Mouse (Mus musculus): ENCODE measurements around the gene Zbtb41. TPM values are rescaled to one million over a fixed set of nuclear protein-coding genes. Genes with fewer than 3 reads are reported as not detected.
A peak's percentile ranks its signal among the peaks of the same experiment; 100 is the strongest.
"Not testable (repeated sequence)": the region's sequence is repeated elsewhere in the genome, so short reads cannot be mapped to it uniquely, and the experiment has no call there.

The Zbtb41 gene
- polyA plus RNA-seq, 1 experiment from 2014 or later, result 10.1 TPM

DNA sequence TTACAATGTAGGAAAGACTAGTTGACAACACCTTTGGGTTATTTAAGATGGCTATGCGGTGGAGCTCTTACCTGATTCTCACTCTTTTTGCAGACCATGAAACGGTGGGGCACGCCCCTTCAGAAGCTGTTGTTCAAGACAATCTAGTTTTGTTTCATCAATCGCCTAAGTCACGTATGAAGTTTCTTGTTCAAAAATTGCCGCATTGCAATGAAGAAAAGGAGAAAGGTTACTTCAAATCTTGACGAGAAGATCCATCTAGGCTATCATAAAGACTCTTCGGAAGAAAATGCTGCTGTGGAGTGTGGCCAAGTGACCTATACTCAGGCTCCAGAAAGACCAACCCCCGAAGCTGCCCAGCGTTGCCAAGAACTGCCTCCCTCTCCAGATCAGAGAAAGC is 853 bp downstream of the Zbtb41 start:
- no peak overlapping the region for H3K27ac ChIP-seq
- H3K36me3 ChIP-seq, result peaks cover 3% of the 10 kb centered on the region; the same call in 1 of the 2 replicates
- H3K9me3 ChIP-seq, result no peaks in the 10 kb centered on the region
- H3K9ac ChIP-seq, result peak overlapping the region; percentile 93
- H3K4me1 ChIP-seq, result peaks cover 36% of the 10 kb centered on the region
- no peak for ATAC-seq (ENCODE audit: low FRiP score, low read depth)
- peak overlapping the region; percentile 76 for H3K4me2 ChIP-seq (replicated peaks)
- no peaks in the 10 kb centered on the region for H3K27me3 ChIP-seq
- H3K4me3 ChIP-seq, result peak overlapping the region; percentile 85
- WGBS, result 25% methylated on average over 10 of the region's 10 CpGs

DNA sequence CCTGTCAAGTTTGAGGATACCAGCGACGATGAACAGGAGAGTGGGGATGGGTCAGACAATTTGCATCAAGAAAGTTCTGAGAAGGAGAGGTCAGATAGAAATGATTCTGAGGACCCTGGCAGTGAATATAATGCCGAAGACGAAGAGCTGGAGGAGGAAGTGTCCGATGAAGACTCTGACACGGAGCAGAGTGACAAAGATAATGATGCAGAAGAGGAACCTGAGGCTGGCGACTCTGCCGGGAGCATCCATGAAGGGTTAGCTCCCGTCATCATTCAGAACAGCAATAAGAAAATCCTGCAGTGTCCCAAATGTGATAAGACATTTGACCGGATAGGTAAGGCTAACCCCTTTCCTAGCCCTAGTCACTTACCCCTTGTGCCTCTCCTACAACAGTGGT is 1.8 kb downstream of the Zbtb41 start:
- no peak for ATAC-seq (ENCODE audit: low FRiP score, low read depth)
- Histone ChIP-seq H3K27me3 (no peaks in the 10 kb centered on the region), H3K4me2 (replicated peaks) (peak overlapping the region; percentile 76), H3K36me3 (peaks cover 4% of the 10 kb centered on the region), H3K4me3 (peak overlapping the region; percentile 85), H3K9ac (peak overlapping the region; percentile 93), H3K27ac (no peak overlapping the region), H3K9me3 (no peaks in the 10 kb centered on the region), H3K4me1 (peaks cover 36% of the 10 kb centered on the region)
- 71% methylated on average over 10 of the region's 10 CpGs for WGBS

- ATAC-seq (ENCODE audit: low FRiP score, low read depth), result no peak
- H3K4me2 ChIP-seq (replicated peaks), result peak overlapping the region; percentile 64
- H3K9ac ChIP-seq, result peak overlapping the region; percentile 57; the same call in 1 of the 2 replicates
- H3K9me3 ChIP-seq, result no peaks in the 10 kb centered on the region
- peak overlapping the region; percentile 36 for H3K4me3 ChIP-seq
- H3K27me3 ChIP-seq, result no peaks in the 10 kb centered on the region
- peaks cover 13% of the 10 kb centered on the region for H3K36me3 ChIP-seq
- WGBS, result 47% methylated on average over 3 of the region's 3 CpGs
- H3K27ac ChIP-seq, result no peak overlapping the region
- H3K4me1 ChIP-seq, result peaks cover 36% of the 10 kb centered on the region
Measured at GRCm38 (mm10) chr1:139425006-139425405, 2.9 kb downstream of the Zbtb41 start.

- no peak overlapping the region for H3K27ac ChIP-seq
- no peak overlapping the region for H3K4me3 ChIP-seq
- peaks cover 44% of the 10 kb centered on the region for H3K36me3 ChIP-seq
- H3K9ac ChIP-seq, result no peak overlapping the region
- no peak for ATAC-seq (ENCODE audit: low FRiP score, low read depth)
- no peaks in the 10 kb centered on the region for H3K9me3 ChIP-seq
- H3K4me2 ChIP-seq (replicated peaks), result no peak overlapping the region
- no peaks in the 10 kb centered on the region for H3K27me3 ChIP-seq
- no peaks in the 10 kb centered on the region for H3K4me1 ChIP-seq
Measured at GRCm38 (mm10) chr1:139438373-139438772, 16.3 kb downstream of the Zbtb41 start.

- peaks cover 32% of the 10 kb centered on the region for H3K36me3 ChIP-seq
- not testable (repeated sequence) for H3K9me3 ChIP-seq; H3K27ac ChIP-seq; H3K4me2 ChIP-seq (replicated peaks); H3K27me3 ChIP-seq; H3K4me1 ChIP-seq; H3K9ac ChIP-seq; H3K4me3 ChIP-seq; ATAC-seq (ENCODE audit: low FRiP score, low read depth)
- 91% methylated on average over 9 of the region's 9 CpGs for WGBS
Measured at GRCm38 (mm10) chr1:139443103-139443502, 21.0 kb downstream of the Zbtb41 start.

DNA sequence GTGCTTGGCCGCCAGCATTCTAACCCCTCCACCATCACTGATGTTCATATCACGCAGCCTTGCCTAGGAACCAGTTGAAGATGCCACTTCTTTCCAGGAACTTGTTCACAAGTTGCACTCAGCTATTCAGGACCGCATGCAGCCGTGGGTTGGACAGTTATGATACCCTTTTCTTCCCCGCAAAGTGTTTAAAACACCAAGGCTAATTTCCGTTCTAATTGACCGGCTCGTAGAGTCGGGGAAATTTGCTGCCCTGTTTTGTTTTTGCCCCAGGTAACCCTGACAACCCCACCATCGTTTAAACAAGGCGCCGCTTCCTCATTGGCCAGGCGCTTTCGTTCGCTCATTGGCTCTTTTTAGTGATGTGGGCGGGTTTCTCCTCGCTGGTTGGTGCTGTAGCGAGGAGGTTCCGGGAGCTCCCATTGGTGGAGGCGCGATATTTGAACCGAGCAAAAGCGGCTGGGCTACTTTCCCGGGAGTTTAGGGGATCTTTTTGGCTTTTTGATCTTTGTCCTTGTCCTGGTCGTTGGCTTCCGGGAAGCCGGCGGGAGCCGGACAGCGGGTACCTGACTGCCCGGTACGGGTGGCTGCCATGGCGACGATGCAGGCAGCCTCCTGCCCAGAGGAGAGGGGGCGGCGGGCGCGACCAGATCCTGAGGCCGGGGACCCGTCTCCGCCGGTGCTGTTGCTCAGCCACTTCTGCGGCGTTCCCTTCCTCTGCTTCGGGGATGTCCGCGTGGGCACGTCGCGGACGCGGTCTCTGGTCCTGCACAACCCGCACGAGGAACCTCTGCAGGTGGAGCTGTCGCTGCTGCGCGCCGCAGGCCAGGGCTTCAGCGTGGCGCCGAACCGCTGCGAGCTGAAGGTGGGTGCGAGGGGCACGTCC is 32.5 kb downstream of the Zbtb41 start, which contains the start of gene Aspm:
Aspm (plus strand) TSS at position 433 of the 886 bp plus-strand sequence.
- Histone ChIP-seq H3K4me2 (replicated peaks) (peak within 1 kb of the TSS; percentile 91), H3K4me3 (peak within 1 kb of the TSS; percentile 85), H3K27ac (0 out of 2 replicates have a peak within 1 kb of the TSS, but pooled peaks have one; percentile 15), H3K9ac (peak within 1 kb of the TSS; percentile 80), H3K27me3 (no peaks in the 10 kb centered on the region), H3K9me3 (no peaks in the 10 kb centered on the region), H3K36me3 (peaks cover 21% of the 10 kb centered on the region), H3K4me1 (peaks cover 17% of the 10 kb centered on the region)
- WGBS, result 0% methylated on average over 65 of the region's 65 CpGs
- peak; percentile 100 for ATAC-seq (ENCODE audit: low FRiP score, low read depth)

DNA sequence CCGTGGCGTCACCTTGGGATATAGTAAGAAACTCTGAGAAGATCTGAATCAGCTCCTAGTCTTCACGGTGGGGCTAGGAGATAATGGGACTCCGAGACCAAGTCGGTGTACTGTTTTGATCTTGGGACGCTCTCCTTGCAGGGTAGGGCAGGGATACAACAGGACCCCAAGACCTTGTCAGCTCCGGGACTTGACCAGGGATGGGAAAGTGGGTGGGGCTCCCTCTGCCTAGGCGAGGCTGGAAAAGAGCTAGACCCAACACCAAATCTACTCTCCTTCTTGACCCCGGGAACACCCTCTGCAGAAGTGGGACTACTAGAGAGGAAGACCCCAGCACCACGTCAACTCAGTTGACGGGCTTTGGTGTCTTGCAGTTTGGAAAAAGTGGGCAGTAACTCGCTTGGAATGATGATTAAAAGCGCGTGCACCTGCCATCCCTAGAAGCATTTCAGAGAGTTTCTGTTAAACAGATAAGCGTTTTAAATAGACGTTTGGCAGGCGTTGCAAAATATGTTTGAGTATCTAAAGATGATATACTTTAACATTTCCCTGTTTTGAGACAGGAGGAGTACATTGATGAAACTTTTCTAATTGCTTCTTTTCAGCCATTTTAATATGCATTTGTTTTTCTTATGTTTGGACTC is 33.3 kb downstream of the Zbtb41 start:
- peak; percentile 20 for ATAC-seq (ENCODE audit: low FRiP score, low read depth)
- no peaks in the 10 kb centered on the region for H3K9me3 ChIP-seq
- WGBS, result 3% methylated on average over 17 of the region's 17 CpGs
- H3K4me2 ChIP-seq (replicated peaks), result peak overlapping the region; percentile 91
- no peak overlapping the region for H3K27ac ChIP-seq
- peak overlapping the region; percentile 80 for H3K9ac ChIP-seq
- H3K4me3 ChIP-seq, result peak overlapping the region; percentile 85
- no peaks in the 10 kb centered on the region for H3K27me3 ChIP-seq
- peaks cover 19% of the 10 kb centered on the region for H3K4me1 ChIP-seq
- H3K36me3 ChIP-seq, result peaks cover 21% of the 10 kb centered on the region

GRCm38 (mm10) chr1:139460807-139461206 is 38.7 kb downstream of the Zbtb41 start:
- Histone ChIP-seq H3K27me3 (no peaks in the 10 kb centered on the region), H3K4me3 (no peak overlapping the region), H3K27ac (no peak overlapping the region), H3K4me1 (peaks cover 17% of the 10 kb centered on the region), H3K9ac (no peak overlapping the region), H3K9me3 (no peaks in the 10 kb centered on the region), H3K4me2 (replicated peaks) (no peak overlapping the region), H3K36me3 (peaks cover 53% of the 10 kb centered on the region)
- WGBS, result 79% methylated on average over 5 of the region's 5 CpGs
- no peak for ATAC-seq (ENCODE audit: low FRiP score, low read depth)

GRCm38 (mm10) chr1:139465936-139466335 is 43.8 kb downstream of the Zbtb41 start:
- 0 out of 2 replicates have a peak, but pooled peaks cover under 1% of the 10 kb centered on the region for H3K4me1 ChIP-seq
- no peak for ATAC-seq (ENCODE audit: low FRiP score, low read depth)
- no peak overlapping the region for H3K27ac ChIP-seq
- no peak overlapping the region for H3K4me3 ChIP-seq
- no peak overlapping the region for H3K4me2 ChIP-seq (replicated peaks)
- H3K27me3 ChIP-seq, result no peaks in the 10 kb centered on the region
- H3K9ac ChIP-seq, result no peak overlapping the region
- no peaks in the 10 kb centered on the region for H3K9me3 ChIP-seq
- peaks cover 64% of the 10 kb centered on the region for H3K36me3 ChIP-seq
- 88% methylated on average over 11 of the region's 11 CpGs for WGBS

DNA sequence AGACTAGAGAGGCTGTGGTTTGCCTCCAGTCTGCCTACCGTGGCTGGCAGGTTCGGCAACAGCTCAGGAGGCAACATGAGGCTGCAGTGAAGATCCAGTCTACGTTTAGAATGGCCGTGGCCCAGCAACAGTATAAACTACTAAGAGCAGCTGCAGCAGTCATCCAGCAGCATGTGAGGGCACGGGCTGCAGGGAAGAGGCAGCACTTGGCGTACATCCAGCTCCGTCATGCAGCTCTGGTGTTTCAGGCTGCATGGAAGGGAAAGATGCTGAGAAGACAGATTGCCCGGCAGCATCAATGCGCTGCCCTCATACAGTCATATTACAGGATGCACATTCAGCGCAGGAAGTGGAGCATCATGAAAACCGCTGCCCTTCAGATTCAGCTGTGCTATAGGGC is 56.8 kb downstream of the Zbtb41 start:
- H3K4me1 ChIP-seq, result no peaks in the 10 kb centered on the region
- H3K9ac ChIP-seq, result no peak overlapping the region
- no peak overlapping the region for H3K27ac ChIP-seq
- ATAC-seq (ENCODE audit: low FRiP score, low read depth), result no peak
- H3K27me3 ChIP-seq, result no peaks in the 10 kb centered on the region
- no peak overlapping the region for H3K4me3 ChIP-seq
- no peaks in the 10 kb centered on the region for H3K9me3 ChIP-seq
- WGBS, result 94% methylated on average over 11 of the region's 11 CpGs
- no peak overlapping the region for H3K4me2 ChIP-seq (replicated peaks)
- peaks cover 86% of the 10 kb centered on the region for H3K36me3 ChIP-seq

DNA sequence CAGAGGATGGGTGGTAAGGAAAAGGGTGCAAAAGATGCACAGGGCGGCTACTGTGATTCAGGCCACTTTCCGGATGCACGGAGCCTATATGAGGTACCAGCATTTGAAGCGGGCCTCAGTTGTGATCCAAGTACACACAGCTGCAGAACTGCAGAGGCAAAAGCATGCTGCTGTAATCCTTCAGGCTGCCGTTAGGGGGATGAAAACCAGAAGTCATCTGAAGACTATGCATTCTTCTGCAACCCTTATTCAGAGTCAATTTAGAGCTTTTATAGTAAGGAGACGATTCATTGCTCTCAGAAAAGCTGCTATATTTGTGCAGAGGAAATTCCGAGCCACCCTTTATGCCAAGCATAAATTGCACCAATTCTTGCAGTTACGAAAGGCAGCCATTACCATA is 58.2 kb downstream of the Zbtb41 start:
- WGBS, result 90% methylated on average over 8 of the region's 8 CpGs
- Histone ChIP-seq H3K27me3 (no peaks in the 10 kb centered on the region), H3K9me3 (no peaks in the 10 kb centered on the region), H3K4me2 (replicated peaks) (no peak overlapping the region), H3K9ac (no peak overlapping the region), H3K4me1 (no peaks in the 10 kb centered on the region), H3K27ac (no peak overlapping the region), H3K4me3 (no peak overlapping the region), H3K36me3 (peaks cover 76% of the 10 kb centered on the region)
- ATAC-seq (ENCODE audit: low FRiP score, low read depth), result no peak

GRCm38 (mm10) chr1:139481146-139481545 is 59.1 kb downstream of the Zbtb41 start:
- no peak overlapping the region for H3K9ac ChIP-seq
- H3K27ac ChIP-seq, result no peak overlapping the region
- WGBS, result 92% methylated on average over 4 of the region's 4 CpGs
- H3K36me3 ChIP-seq, result peaks cover 70% of the 10 kb centered on the region
- H3K4me2 ChIP-seq (replicated peaks), result no peak overlapping the region
- H3K27me3 ChIP-seq, result no peaks in the 10 kb centered on the region
- H3K9me3 ChIP-seq, result no peaks in the 10 kb centered on the region
- no peak overlapping the region for H3K4me3 ChIP-seq
- H3K4me1 ChIP-seq, result no peaks in the 10 kb centered on the region
- ATAC-seq (ENCODE audit: low FRiP score, low read depth), result no peak

Data from limb, embryonic 13.5 days (tissue).